In the genomic region with DNA sequence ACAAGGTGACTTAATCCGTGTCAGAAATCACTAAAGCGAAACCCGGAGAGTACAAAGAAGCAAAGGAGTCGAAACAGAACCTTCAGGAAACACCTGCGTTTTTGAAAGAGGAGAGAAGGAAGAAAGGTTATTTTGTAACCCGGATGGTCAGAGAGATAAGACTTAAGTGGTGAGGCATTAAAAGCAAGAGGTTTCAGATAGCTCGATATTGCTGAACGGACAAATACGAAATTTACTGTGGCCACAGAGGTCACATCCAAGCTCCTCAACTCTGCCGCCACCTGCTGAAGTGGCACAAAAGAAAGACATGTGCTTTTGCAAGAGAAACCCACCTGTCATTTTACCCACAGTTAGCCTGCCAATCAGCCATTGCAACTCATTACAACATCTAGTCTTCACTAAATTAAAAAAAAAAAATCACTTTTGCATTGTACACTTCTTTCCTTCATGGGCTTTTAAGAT, we compare ENCODE assay signal across 8 mouse cellular contexts. TPM values are rescaled to one million over a fixed set of nuclear protein-coding genes. Genes with fewer than 3 reads are reported as not detected.
DNase-seq lines count a peak whose midpoint lies in the region; ATAC-seq and TF ChIP-seq lines count a peak whose summit lies in the region.

No protein-coding gene starts in this region.

- no peaks in the 10 kb centered on the region for H3K27me3 ChIP-seq in testis, adult 2 months (ENCODE audit: control insufficient read depth, insufficient read depth, low read length)
- H3K27me3 ChIP-seq in intestine, embryonic 16.5 days (replicated peaks; ENCODE audit: control insufficient read depth, insufficient read depth, low read length): no peaks in the 10 kb centered on the region
- H3K27me3 ChIP-seq in liver, postnatal 0 days (ENCODE audit: insufficient read depth, low read length): no peaks in the 10 kb centered on the region

- peak; percentile 40 for DNase-seq in CD4-positive, CD25-positive, alpha-beta regulatory T cell, adult 2 months (ENCODE audit: low read depth, low spot score)
- DNase-seq in testis, postnatal 10 days (ENCODE audit: low spot score): no peak
- peak; percentile 26 for DNase-seq in liver, postnatal 0 days
- peak; percentile 62 for DNase-seq in thymus, postnatal 0 days (ENCODE audit: low spot score)
- no peak for DNase-seq in gastrocnemius, adult 18-20 months (ENCODE audit: low spot score)

- H3K4me2 ChIP-seq in intestine, embryonic 16.5 days (ENCODE audit: low read depth, low read length): peak overlapping the region; percentile 50
- peak overlapping the region; percentile 75 for H3K4me2 ChIP-seq in liver, postnatal 0 days (ENCODE audit: low read depth, low read length)

- 63% methylated on average over 10 of the region's 10 CpGs for WGBS in intestine, embryonic 16.5 days
- WGBS in liver, postnatal 0 days (ENCODE audit: insufficient replicate concordance): 13% methylated on average over 10 of the region's 10 CpGs

- TF ChIP-seq CTCF in testis, adult 2 months (IDR thresholded peaks at IDR 0.05; ENCODE audit: control insufficient read depth, insufficient read depth, insufficient replicate concordance, low read depth, low read length): no peak
- peak; percentile 34 for TF ChIP-seq CTCF in liver, postnatal 0 days (IDR thresholded peaks at IDR 0.05; ENCODE audit: low read depth)

- H3K4me3 ChIP-seq in testis, adult 2 months (ENCODE audit: control insufficient read depth, low read depth, low read length): peak overlapping the region; percentile 63
- H3K4me3 ChIP-seq in intestine, embryonic 16.5 days (ENCODE audit: low read length): peak overlapping the region; percentile 96
- H3K4me3 ChIP-seq in liver, postnatal 0 days (ENCODE audit: low read depth, low read length): peak overlapping the region; percentile 86

- H3K27ac ChIP-seq in testis, adult 2 months (ENCODE audit: control insufficient read depth, insufficient read depth, low read depth, low read length): no peak overlapping the region
- no peak overlapping the region for H3K27ac ChIP-seq in intestine, embryonic 16.5 days (ENCODE audit: low read length)
- H3K27ac ChIP-seq in liver, postnatal 0 days (ENCODE audit: low read depth): peak overlapping the region; percentile 56

- H3K4me1 ChIP-seq in testis, adult 2 months (ENCODE audit: control insufficient read depth, insufficient read depth, low read length): no peaks in the 10 kb centered on the region; the same call in 1 of the 2 replicates
- peaks cover 7% of the 10 kb centered on the region; the same call in 1 of the 2 replicates for H3K4me1 ChIP-seq in intestine, embryonic 16.5 days (ENCODE audit: control insufficient read depth, insufficient read depth, low read length)
- peaks cover 29% of the 10 kb centered on the region for H3K4me1 ChIP-seq in liver, postnatal 0 days (ENCODE audit: insufficient read depth)

- no peaks in the 10 kb centered on the region for H3K36me3 ChIP-seq in testis, adult 2 months (ENCODE audit: control insufficient read depth, insufficient read depth, low read length)
- H3K36me3 ChIP-seq in intestine, embryonic 16.5 days (ENCODE audit: control insufficient read depth, insufficient read depth, low read length): no peaks in the 10 kb centered on the region
- H3K36me3 ChIP-seq in liver, postnatal 0 days (replicated peaks; ENCODE audit: insufficient read depth, low read length): no peaks in the 10 kb centered on the region

- H3K9me3 ChIP-seq in intestine, embryonic 16.5 days (ENCODE audit: control insufficient read depth, low read length): no peaks in the 10 kb centered on the region
- no peaks in the 10 kb centered on the region for H3K9me3 ChIP-seq in liver, postnatal 0 days (ENCODE audit: low read length)

- 0 out of 2 replicates have a peak overlapping the region, but pooled peaks have one; percentile 81 for H3K9ac ChIP-seq in intestine, embryonic 16.5 days (ENCODE audit: low read depth, low read length)
- H3K9ac ChIP-seq in liver, postnatal 0 days (replicated peaks): peak overlapping the region; percentile 90

- no peak for ATAC-seq in CD4-positive, CD25-positive, alpha-beta regulatory T cell, adult 4 months
- ATAC-seq in intestine, embryonic 16.5 days: no peak
- ATAC-seq in liver, postnatal 0 days: no peak

- no peak for TF ChIP-seq EP300 in liver, postnatal 0 days (IDR thresholded peaks at IDR 0.05; ENCODE audit: low read depth)

- no peak for TF ChIP-seq POLR2A in testis, adult 2 months (IDR thresholded peaks at IDR 0.05; ENCODE audit: control insufficient read depth, low read depth, low read length)

RNA-seq across cellular contexts. Expression of a gene that starts 1.1 kb away (rescaled TPM):
- polyA plus RNA-seq in CD4-positive, CD25-positive, alpha-beta regulatory T cell, adult 4 months (2017; shearing (Covaris generic)): 1 to 10 TPM; 3.1 to 4.8 TPM
- polyA plus RNA-seq in testis, adult 2 months (2012; rRNA removed): 3.0 and 3.6 TPM in 2 replicates
- polyA plus RNA-seq in intestine, embryonic 16.5 days (2015; fragmentation: Nextera tagmentation; extraction: Ambion mirVana): 8.8 and 11.1 TPM in 2 replicates
- polyA plus RNA-seq in liver, postnatal 0 days (2015; fragmentation: Nextera tagmentation; extraction: Ambion mirVana): 3.7 and 5.2 TPM in 2 replicates
- 5.5 and 6.4 TPM in 2 replicates for polyA plus RNA-seq in thymus, postnatal 0 days (2015; fragmentation: Nextera tagmentation; extraction: Ambion mirVana)
- total RNA-seq in gastrocnemius, adult 18-20 months (2021): 10 to 100 TPM; 20.3 to 21.9 TPM

Comparison
In these comparisons a context has a peak if more than half of its experiments do, and no peak if none do; other contexts are left out.
1. DNase-seq: peak in CD4-positive, CD25-positive, alpha-beta regulatory T cell, adult 2 months (single experiment), liver, postnatal 0 days (single experiment) and thymus, postnatal 0 days (single experiment); none in testis, postnatal 10 days (single experiment) and gastrocnemius, adult 18-20 months (single experiment).
2. Peak in every context shown above with its lines, with median percentiles within 50 percentile points of each other: H3K4me3 ChIP-seq.